Mouse (Mus musculus) CD4-positive naive resting alpha-beta T cell, adult 76 days (primary cell): ENCODE measurements around the gene Olfr13. TPM values are rescaled to one million over a fixed set of nuclear protein-coding genes. Genes with fewer than 3 reads are reported as not detected.

Experiments
- total RNA-seq: library from RNA; stranded (reverse); gene quantifications from one replicate; pipeline ENCODE4 v1.2.4, GENCODE M21; 2023

Gene Olfr13
- not detected for total RNA-seq

GRCm38 (mm10) chr6:43171840-43172239, at the start of gene Olfr13:
TSS of gene Olfr13 (plus strand) at chr6:43172140.

GRCm38 (mm10) chr6:43146267-43146666, 25.7 kb upstream of the Olfr13 start, which contains the start of gene Olfr237-ps1:
TSS of gene Olfr237-ps1 (plus strand) at chr6:43146567.

GRCm38 (mm10) chr6:43162982-43163381, 9.0 kb upstream of the Olfr13 start, which contains the start of gene Olfr437:
TSS of gene Olfr437 (plus strand) at chr6:43163282.

GRCm38 (mm10) chr6:43196781-43197180, 24.8 kb downstream of the Olfr13 start, which contains the start of gene Olfr435:
TSS of gene Olfr435 (plus strand) at chr6:43197146.

GRCm38 (mm10) chr6:43212873-43213272, 40.9 kb downstream of the Olfr13 start, which contains the start of gene Olfr434:
TSS of gene Olfr434 (plus strand) at chr6:43213021.

Other genes with a start within 250 kb of the Olfr13 start
- gene Olfr444, start 223.1 kb upstream of the Olfr13 start, total RNA-seq: not detected
- not detected for gene Olfr441, start 65.8 kb upstream of the Olfr13 start, total RNA-seq
- gene Olfr237-ps1, start 25.6 kb upstream of the Olfr13 start, total RNA-seq: not detected
- not detected for gene Olfr437, start 8.9 kb upstream of the Olfr13 start, total RNA-seq
- not detected for gene Olfr435, start 25.0 kb downstream of the Olfr13 start, total RNA-seq
- not detected for gene Olfr434, start 40.9 kb downstream of the Olfr13 start, total RNA-seq
- gene Olfr47, start 59.4 kb downstream of the Olfr13 start, total RNA-seq: not detected
- 1.5 TPM for gene Arhgef5, start 93.4 kb downstream of the Olfr13 start, total RNA-seq
- gene Nobox, start 137.4 kb downstream of the Olfr13 start, total RNA-seq: not detected